Mouse (Mus musculus) right cerebral cortex, postnatal 25 days (tissue): ENCODE results near the gene Hist1h4j.
"Not testable (repeated sequence)": the region's sequence is repeated elsewhere in the genome, so short reads cannot be mapped to it uniquely, and the experiment has no call there.

Source experiments
- DNase-seq: peaks from one replicate; pipeline ENCODE4 v3.0.0; 2022

The Hist1h4j gene

GRCm38 (mm10) chr13:21727948-21728572 is 6.8 kb upstream of the Hist1h4j start:
- no peak for DNase-seq

- DNase-seq, result no peak
Observed at GRCm38 (mm10) chr13:21729544-21729943, 5.3 kb upstream of the Hist1h4j start.

GRCm38 (mm10) chr13:21733466-21733865 is 1.4 kb upstream of the Hist1h4j start:
- no peak for DNase-seq

- DNase-seq, result peak; percentile 63
Observed at GRCm38 (mm10) chr13:21734010-21734905, 606 bp upstream of the Hist1h4j start.

- no peak for DNase-seq
Observed at GRCm38 (mm10) chr13:21745006-21745405, 10.1 kb downstream of the Hist1h4j start.

GRCm38 (mm10) chr13:21749387-21750158 is 14.7 kb downstream of the Hist1h4j start:
- no peak for DNase-seq

- DNase-seq, result peak; percentile 94
Observed at GRCm38 (mm10) chr13:21750159-21751017, 15.5 kb downstream of the Hist1h4j start, which contains the start of gene Hist1h4k. Gene Hist1h4k, minus strand, starts transcription at chr13:21750505.

- DNase-seq, result no peak
Observed at GRCm38 (mm10) chr13:21751417-21751816, 16.6 kb downstream of the Hist1h4j start.

- no peak for DNase-seq
Observed at GRCm38 (mm10) chr13:21751827-21752226, 17.0 kb downstream of the Hist1h4j start.

GRCm38 (mm10) chr13:21752356-21752755 is 17.5 kb downstream of the Hist1h4j start:
- no peak for DNase-seq

GRCm38 (mm10) chr13:21753051-21753523 is 18.2 kb downstream of the Hist1h4j start:
- DNase-seq, result no peak

- DNase-seq, result peak; percentile 73
Observed at GRCm38 (mm10) chr13:21753524-21754285, 18.8 kb downstream of the Hist1h4j start, which contains the start of the genes Hist1h2ak and Hist1h2bn. Gene Hist1h2ak, minus strand, starts transcription at chr13:21753827. Gene Hist1h2bn, plus strand, starts transcription at chr13:21754123.

- DNase-seq, result not testable (repeated sequence)
Observed at GRCm38 (mm10) chr13:21754294-21755001, 19.6 kb downstream of the Hist1h4j start.

- DNase-seq, result no peak
Observed at GRCm38 (mm10) chr13:21755707-21756106, 20.8 kb downstream of the Hist1h4j start.

- peak; percentile 61 for DNase-seq
Observed at GRCm38 (mm10) chr13:21778814-21779766, 44.2 kb downstream of the Hist1h4j start.

- DNase-seq, result peak; percentile 56
Observed at GRCm38 (mm10) chr13:21779767-21780731, 45.2 kb downstream of the Hist1h4j start, which contains the start of gene Hist1h1b. Gene Hist1h1b, minus strand, starts transcription at chr13:21780625.

GRCm38 (mm10) chr13:21781021-21781555 is 46.2 kb downstream of the Hist1h4j start:
- DNase-seq, result no peak

GRCm38 (mm10) chr13:21781639-21782038 is 46.8 kb downstream of the Hist1h4j start:
- no peak for DNase-seq
